Mouse (Mus musculus) liver, embryonic 14.5 days (tissue): ENCODE measurements at regions not wholly inside any gene's neighbourhood (a gene's known extent, or its start where the extent isn't known, plus 50 kb on each side); places are given as distances from the start of the nearest gene placed in this dataset.

Source experiments
- CTCF ChIP-seq: IDR thresholded peaks from 2 replicates; pipeline ENCODE4 v1.5.1; 2016; ENCODE audit warnings: antibody characterized with exemption, low read depth, control low read depth
- EP300 ChIP-seq: IDR thresholded peaks from 2 replicates; pipeline ENCODE4 v1.6.1; 2016; ENCODE audit warnings: antibody characterized with exemption, low read depth

GRCm38 (mm10) chr15:63100093-63100492 lies 744.9 kb downstream of the Gsdmc2 start:
- no peak for TF ChIP-seq CTCF
- TF ChIP-seq EP300 = no peak
